Mouse (Mus musculus) stomach, postnatal 0 days (tissue): ENCODE results near the gene Izumo2.

Source experiments
- CTCF ChIP-seq: IDR thresholded peaks from 2 replicates; pipeline ENCODE4 v1.5.1; 2016; ENCODE audit warnings: antibody characterized with exemption, low read depth, mild to moderate bottlenecking, moderate library complexity
- EP300 ChIP-seq: optimal IDR thresholded peaks from 2 replicates; pipeline ENCODE3; 2016; ENCODE audit warnings: antibody characterized with exemption

- TF ChIP-seq EP300 (no peak), CTCF (no peak)
Measured at GRCm38 (mm10) chr7:44733723-44734122, 25.2 kb downstream of the Izumo2 start.
